Mouse (Mus musculus) myocyte (in vitro differentiated cells): ENCODE measurements at regions not wholly inside any gene's neighbourhood (a gene's known extent, or its start where the extent isn't known, plus 50 kb on each side); places are given as distances from the start of the nearest gene placed in this dataset.
A peak's percentile ranks its signal among the peaks of the same experiment; 100 is the strongest.

ENCODE experiments used
- H3K27me3 ChIP-seq: one replicate; pipeline ENCODE4 v1.6.1; 2011; ENCODE audit not compliant: control insufficient read depth, insufficient read depth, insufficient read length
- H3K36me3 ChIP-seq: one replicate; pipeline ENCODE4 v1.6.1; 2011; ENCODE audit not compliant: control insufficient read depth, insufficient read depth
- H3K4me2 ChIP-seq: one replicate; pipeline ENCODE4 v1.6.1; 2011; ENCODE audit warnings: low read depth, control low read depth
- H3K4me3 ChIP-seq: one replicate; pipeline ENCODE4 v1.5.1; 2011; ENCODE audit warnings: mild to moderate bottlenecking, control low read depth, moderate library complexity
- H3K79me2 ChIP-seq: one replicate; pipeline ENCODE4 v1.6.1; 2011; ENCODE audit not compliant: control insufficient read depth, insufficient read depth
- H3ac ChIP-seq: one replicate; pipeline ENCODE4 v1.6.1; 2011; ENCODE audit not compliant: control insufficient read depth, insufficient read length
- CEBPB ChIP-seq: IDR thresholded peaks from 2 replicates; pipeline ENCODE4 v1.6.1; 2011; ENCODE audit warnings: mild to moderate bottlenecking, moderate library complexity; ENCODE audit not compliant: poor library complexity, insufficient read depth, severe bottlenecking
- E2F4 ChIP-seq: IDR thresholded peaks from one replicate; pipeline ENCODE4 v1.6.1; 2011; ENCODE audit warnings: mild to moderate bottlenecking, control low read depth, moderate library complexity; ENCODE audit not compliant: insufficient read depth
- MAX ChIP-seq: IDR thresholded peaks from one replicate; pipeline ENCODE4 v1.6.1; 2011; ENCODE audit warnings: low read depth, mild to moderate bottlenecking, control low read depth
- MYOD1 ChIP-seq, 3 experiments: IDR thresholded peaks; one replicate each; pipeline ENCODE4 v1.6.1; 2011; ENCODE audit warnings: control low read depth in 2 of 3, low read depth in 2 of 3, mild to moderate bottlenecking in 2 of 3, moderate library complexity in 1 of 3; ENCODE audit not compliant: insufficient read length in 2 of 3, control insufficient read depth in 1 of 3
- MYOG ChIP-seq, 3 experiments: IDR thresholded peaks; one replicate each; pipeline ENCODE4 v1.6.1; 2011; ENCODE audit warnings: control low read depth in 2 of 3, low read depth in 2 of 3, mild to moderate bottlenecking in 2 of 3; ENCODE audit not compliant: insufficient read length in 2 of 3, control insufficient read depth in 1 of 3, insufficient read depth in 1 of 3
- POLR2A ChIP-seq: IDR thresholded peaks from one replicate; pipeline ENCODE4 v1.6.1; 2011; ENCODE audit warnings: low read depth, mild to moderate bottlenecking, control low read depth, moderate library complexity; ENCODE audit not compliant: insufficient read length
- POLR2AphosphoS2 ChIP-seq: IDR thresholded peaks from one replicate; pipeline ENCODE4 v1.6.1; 2011; ENCODE audit warnings: low read depth, control low read depth; ENCODE audit not compliant: insufficient read length
- REST ChIP-seq: IDR thresholded peaks from one replicate; pipeline ENCODE4 v1.6.1; 2011; ENCODE audit warnings: mild to moderate bottlenecking, control low read depth, moderate library complexity; ENCODE audit not compliant: insufficient read depth, insufficient read length
- SRF ChIP-seq: IDR thresholded peaks from one replicate; pipeline ENCODE4 v1.6.1; 2011; ENCODE audit warnings: low read depth; ENCODE audit not compliant: control insufficient read depth, insufficient read length
- TCF12 ChIP-seq: IDR thresholded peaks from one replicate; pipeline ENCODE4 v1.6.1; 2011; ENCODE audit warnings: mild to moderate bottlenecking, control low read depth; ENCODE audit not compliant: poor library complexity, insufficient read depth, severe bottlenecking
- TCF3 ChIP-seq: IDR thresholded peaks from one replicate; pipeline ENCODE4 v1.6.1; 2011; ENCODE audit warnings: low read depth, control low read depth; ENCODE audit not compliant: insufficient read length
- USF1 ChIP-seq: IDR thresholded peaks from one replicate; pipeline ENCODE4 v1.6.1; 2011; ENCODE audit warnings: low read depth, mild to moderate bottlenecking, control low read depth, moderate library complexity

DNA sequence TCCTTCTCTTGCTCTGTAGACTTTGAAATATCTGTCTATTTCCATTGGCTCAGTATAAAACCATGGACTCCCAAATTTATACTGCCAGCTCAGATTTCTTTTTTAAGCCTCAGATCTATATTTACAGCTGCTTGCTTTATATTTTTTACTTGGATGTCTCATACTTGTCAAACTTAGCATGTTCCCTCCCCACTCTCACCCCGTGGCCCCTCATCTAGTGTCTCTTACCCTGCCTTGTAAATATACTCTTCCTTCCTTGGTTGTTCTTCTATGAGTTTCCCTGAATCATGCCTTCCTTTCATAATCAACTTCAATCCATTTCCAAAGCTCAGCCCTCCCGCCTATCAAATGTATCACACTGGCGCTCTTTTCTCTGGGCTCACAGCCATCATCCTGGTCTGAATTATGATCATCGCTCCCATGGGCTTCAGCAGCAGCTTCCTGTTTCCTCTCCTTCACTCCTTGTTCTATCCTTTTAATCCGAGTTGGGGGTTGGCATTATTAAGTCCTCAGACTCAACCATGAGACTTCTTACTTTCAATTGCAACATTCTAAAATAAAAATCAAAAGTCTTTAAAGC is 177.0 kb upstream of the Cnr1 start:
- H3K4me2 ChIP-seq, result peak overlapping the region; percentile 22
- no peaks in the 10 kb centered on the region for H3K27me3 ChIP-seq
- TF ChIP-seq E2F4, result no peak
- no peak for TF ChIP-seq POLR2AphosphoS2
- H3K4me3 ChIP-seq, result no peak overlapping the region
- H3K36me3 ChIP-seq, result no peaks in the 10 kb centered on the region
- no peaks in the 10 kb centered on the region for H3K79me2 ChIP-seq
- H3ac ChIP-seq, result no peak overlapping the region

DNA sequence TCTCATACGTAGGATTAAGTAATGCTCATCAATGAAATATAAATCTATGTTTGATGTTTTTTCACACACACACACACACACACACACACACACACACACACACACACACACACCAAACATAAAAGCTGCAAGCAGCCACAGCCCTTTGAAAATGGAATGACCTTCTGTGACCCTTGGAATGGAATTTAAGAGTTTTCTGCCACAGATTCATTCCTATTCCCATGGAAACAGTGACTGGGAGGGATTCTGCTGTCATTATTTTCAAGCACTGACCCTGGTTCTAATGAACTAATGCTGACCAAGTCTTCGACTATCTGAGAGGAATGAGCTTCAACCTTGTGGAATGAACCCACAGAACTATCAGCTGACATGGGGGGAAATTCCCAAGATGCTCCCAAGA is 156.7 kb upstream of the Cnr1 start:
- Histone ChIP-seq H3K79me2 (no peaks in the 10 kb centered on the region), H3ac (no peak overlapping the region), H3K27me3 (no peaks in the 10 kb centered on the region), H3K4me3 (no peak overlapping the region), H3K4me2 (no peak overlapping the region), H3K36me3 (no peaks in the 10 kb centered on the region)
- TF ChIP-seq SRF, result no peak
- no peak for TF ChIP-seq CEBPB

DNA sequence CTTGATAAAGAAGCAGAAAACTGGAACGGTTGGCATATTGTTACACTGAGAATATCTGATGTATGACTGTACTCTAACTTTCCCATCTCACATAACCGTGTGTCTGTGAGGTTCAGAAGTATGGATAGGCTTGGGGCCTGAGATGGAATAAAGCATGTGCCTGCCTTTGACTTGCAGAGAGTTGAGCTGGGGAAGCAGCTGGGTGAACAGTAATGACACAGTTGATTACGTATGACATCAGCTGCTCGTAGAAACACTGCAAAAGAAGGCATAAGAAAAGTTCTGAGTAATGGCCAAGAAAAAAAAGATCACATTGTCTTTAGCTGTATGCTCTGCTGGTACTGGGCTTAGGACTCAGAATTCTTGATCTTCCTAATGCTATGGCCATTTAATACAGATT is 138.4 kb upstream of the Cnr1 start:
- Histone ChIP-seq H3K4me2 (no peak overlapping the region), H3K79me2 (no peaks in the 10 kb centered on the region), H3K27me3 (no peaks in the 10 kb centered on the region), H3K4me3 (no peak overlapping the region), H3ac (no peak overlapping the region), H3K36me3 (no peaks in the 10 kb centered on the region)
- TF ChIP-seq SRF (no peak), MYOD1 (IDR thresholded peaks at IDR 0.05; ENCODE audit: control insufficient read depth in 1 of 3, insufficient read length in 2 of 3, low read depth in 2 of 3) (peak; percentile 49 to 58 (median 52))

DNA sequence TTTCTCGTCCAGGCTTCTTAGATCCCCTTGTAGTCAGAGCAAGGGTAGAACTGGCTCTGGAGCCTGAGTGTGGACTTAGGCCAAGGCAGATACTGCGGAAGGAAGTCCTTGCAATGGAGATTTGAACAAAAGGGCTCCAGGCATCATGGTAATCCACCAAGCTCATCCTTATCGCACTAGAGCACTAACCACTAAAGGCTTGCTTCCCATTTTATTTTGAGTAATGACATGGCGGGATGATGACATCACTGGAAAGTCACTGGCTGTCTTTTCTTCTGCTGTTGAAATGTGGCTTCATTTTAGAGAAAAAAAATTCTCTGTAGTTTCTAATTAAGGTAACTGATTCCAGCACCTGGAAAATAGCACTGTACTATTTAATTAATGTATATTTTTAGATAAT is 137.4 kb upstream of the Cnr1 start:
- no peaks in the 10 kb centered on the region for H3K27me3 ChIP-seq
- H3K4me2 ChIP-seq, result no peak overlapping the region

DNA sequence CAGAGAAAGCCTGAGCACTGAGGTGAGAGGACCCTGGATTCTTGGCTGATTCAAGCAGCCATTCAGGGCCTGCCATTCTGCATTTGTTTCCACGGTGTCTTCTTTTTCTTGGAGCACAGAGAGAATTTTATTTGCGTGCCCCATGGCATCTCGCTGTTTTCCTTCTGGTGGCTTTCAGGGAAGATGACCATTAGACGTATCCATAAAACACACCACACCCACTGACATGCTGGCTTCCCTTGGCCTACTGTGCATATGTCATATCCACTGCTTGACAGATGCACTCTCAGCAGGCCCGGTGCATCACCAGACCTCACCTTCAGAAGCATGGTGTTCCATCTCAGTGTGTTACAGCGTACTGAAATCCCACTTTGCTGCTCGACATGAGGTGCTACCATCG is 131.0 kb upstream of the Cnr1 start:
- no peaks in the 10 kb centered on the region for H3K27me3 ChIP-seq
- no peaks in the 10 kb centered on the region for H3K79me2 ChIP-seq
- no peak overlapping the region for H3K4me3 ChIP-seq
- H3K36me3 ChIP-seq, result no peaks in the 10 kb centered on the region
- H3K4me2 ChIP-seq, result no peak overlapping the region
- no peak overlapping the region for H3ac ChIP-seq
- TF ChIP-seq E2F4 (no peak), POLR2AphosphoS2 (no peak), MYOG (IDR thresholded peaks at IDR 0.05; ENCODE audit: control insufficient read depth in 1 of 3, insufficient read depth in 1 of 3, insufficient read length in 2 of 3, low read depth in 2 of 3) (no peak), TCF12 (no peak), CEBPB (no peak), TCF3 (no peak), POLR2A (no peak), MYOD1 (IDR thresholded peaks at IDR 0.05; ENCODE audit: control insufficient read depth in 1 of 3, insufficient read length in 2 of 3, low read depth in 2 of 3) (no peak), MAX (no peak), USF1 (no peak), REST (no peak), SRF (no peak)

More for the DNA sequence above, 137.4 kb upstream of the Cnr1 start:
- Histone ChIP-seq H3K79me2 (no peaks in the 10 kb centered on the region), H3ac (no peak overlapping the region), H3K4me3 (no peak overlapping the region), H3K36me3 (no peaks in the 10 kb centered on the region)
- TF ChIP-seq REST, result no peak
- TF ChIP-seq TCF12, result no peak

DNA sequence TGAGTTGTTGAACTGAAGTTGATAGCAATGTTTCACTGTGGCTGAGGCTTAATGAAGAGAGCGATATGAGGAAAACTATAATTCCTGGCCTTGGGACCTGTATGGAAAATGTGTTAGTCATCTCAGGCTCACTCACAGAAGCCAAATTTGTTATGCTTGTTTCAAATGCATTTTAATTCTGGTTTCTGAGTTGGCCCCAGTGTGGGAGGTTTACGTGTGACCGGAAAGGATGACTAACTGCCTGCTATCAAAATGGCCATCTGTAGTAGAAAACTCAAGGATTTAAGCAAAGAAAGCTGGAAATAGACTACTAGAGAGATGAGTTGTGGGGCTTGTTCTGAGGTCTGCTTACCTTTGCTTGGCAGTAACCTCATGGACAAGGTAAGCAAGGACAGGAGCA is 128.9 kb upstream of the Cnr1 start:
- Histone ChIP-seq H3K79me2 (no peaks in the 10 kb centered on the region), H3ac (no peak overlapping the region), H3K27me3 (no peaks in the 10 kb centered on the region), H3K4me2 (no peak overlapping the region), H3K4me3 (no peak overlapping the region), H3K36me3 (no peaks in the 10 kb centered on the region)
- TF ChIP-seq MYOG (IDR thresholded peaks at IDR 0.05; ENCODE audit: control insufficient read depth in 1 of 3, insufficient read depth in 1 of 3, insufficient read length in 2 of 3, low read depth in 2 of 3) (no peak), MYOD1 (IDR thresholded peaks at IDR 0.05; ENCODE audit: control insufficient read depth in 1 of 3, insufficient read length in 2 of 3, low read depth in 2 of 3) (no peak), CEBPB (no peak), SRF (no peak), REST (no peak), TCF12 (no peak), USF1 (no peak), MAX (no peak), TCF3 (no peak), POLR2AphosphoS2 (no peak), POLR2A (no peak), E2F4 (no peak)
